Mouse (Mus musculus) CH12.LX (cell line): ENCODE measurements around the gene Pmpca. TPM values are rescaled to one million over a fixed set of nuclear protein-coding genes. Genes with fewer than 3 reads are reported as not detected.

Experiments used
- DNase-seq: peaks from one replicate; pipeline ENCODE4 v3.0.0-alpha.2; 2013; ENCODE audit errors: extremely low read depth
- H3K27ac ChIP-seq: 2 replicates; pipeline ENCODE4 v1.5.1; 2012; ENCODE audit warnings: low read depth, mild to moderate bottlenecking, control low read depth, moderate library complexity; ENCODE audit not compliant: insufficient read depth
- H3K27me3 ChIP-seq: replicated peaks from 2 replicates; pipeline ENCODE3; 2012; ENCODE audit warnings: inconsistent platforms
- H3K36me3 ChIP-seq, 2 experiments: replicated peaks in 1 of 2; 2 replicates each; pipeline versions ENCODE3 to v1.6.1; 2012; ENCODE audit warnings: inconsistent platforms in 1 of 2, low read length in 1 of 2, mild to moderate bottlenecking in 1 of 2, mixed read lengths in 1 of 2, moderate library complexity in 1 of 2; ENCODE audit not compliant: control insufficient read depth in 1 of 2, insufficient read depth in 1 of 2
- H3K4me1 ChIP-seq, 2 experiments: 2 replicates each; pipeline ENCODE4 v1.6.1; 2012; ENCODE audit warnings: inconsistent platforms in 1 of 2, moderate library complexity in 1 of 2; ENCODE audit not compliant: insufficient read depth in 2 of 2, control insufficient read depth in 1 of 2
- H3K4me2 ChIP-seq: 2 replicates; pipeline ENCODE4 v1.6.1; 2012; ENCODE audit warnings: low read depth, mild to moderate bottlenecking, control low read depth; ENCODE audit not compliant: poor library complexity, insufficient read depth, severe bottlenecking
- H3K4me3 ChIP-seq, 3 experiments: fragments of 150-350 bp in 1 of 3; sonication (generic) in 1 of 3; replicated peaks in 1 of 3; 2 replicates each; pipeline versions ENCODE3 to v1.5.1; 2011 to 2012; ENCODE audit warnings: low read depth in 2 of 3, low read length in 2 of 3, mild to moderate bottlenecking in 2 of 3, moderate library complexity in 2 of 3, control low read depth in 1 of 3, improper control_type of control experiment in 1 of 3, inconsistent platforms in 1 of 3, mixed read lengths in 1 of 3; ENCODE audit not compliant: poor library complexity in 1 of 3
- H3K79me2 ChIP-seq: replicated peaks from 2 replicates; pipeline ENCODE4 v1.6.1; 2012; ENCODE audit warnings: mild to moderate bottlenecking, moderate library complexity; ENCODE audit not compliant: control insufficient read depth, poor library complexity, insufficient read depth, severe bottlenecking; ENCODE audit errors: extremely low read depth
- H3K9ac ChIP-seq: 2 replicates; pipeline ENCODE4 v1.6.1; 2012; ENCODE audit warnings: low read depth, mild to moderate bottlenecking, control low read depth, moderate library complexity; ENCODE audit not compliant: insufficient read depth
- H3K9me3 ChIP-seq: replicated peaks from 2 replicates; pipeline ENCODE3; 2012; ENCODE audit warnings: low read length, inconsistent platforms, mixed read lengths
- BHLHE40 ChIP-seq: IDR thresholded peaks from 2 replicates; pipeline ENCODE4 v1.6.1; 2011; ENCODE audit warnings: mild to moderate bottlenecking, low read depth, low read length, improper control_type of control experiment
- CHD1 ChIP-seq: IDR thresholded peaks from 2 replicates; pipeline ENCODE4 v1.6.1; 2012; ENCODE audit warnings: low read depth, low read length, improper control_type of control experiment, inconsistent platforms
- CHD2 ChIP-seq: IDR thresholded peaks from 2 replicates; pipeline ENCODE4 v1.6.1; 2011; ENCODE audit warnings: low read length, improper control_type of control experiment
- CTCF ChIP-seq, 2 experiments: IDR thresholded peaks in 1 of 2; conservative IDR thresholded peaks in 1 of 2; 2 replicates each; pipeline ENCODE4 v1.5.1; 2011 to 2012; ENCODE audit warnings: low read depth in 2 of 2, low read length in 2 of 2, improper control_type of control experiment in 1 of 2, inconsistent platforms in 1 of 2, mild to moderate bottlenecking in 1 of 2, moderate library complexity in 1 of 2
- ELF1 ChIP-seq: IDR thresholded peaks from 2 replicates; pipeline ENCODE4 v1.6.1; 2014; ENCODE audit warnings: low read depth, mild to moderate bottlenecking, inconsistent platforms, low read length, improper control_type of control experiment
- ETS1 ChIP-seq: conservative IDR thresholded peaks from 2 replicates; pipeline ENCODE4 v1.6.1; 2012; ENCODE audit warnings: low read depth, mild to moderate bottlenecking, inconsistent platforms, low read length, improper control_type of control experiment, moderate library complexity
- IRF4 ChIP-seq: IDR thresholded peaks from 2 replicates; pipeline ENCODE4 v1.6.1; 2014; ENCODE audit warnings: low read depth, mild to moderate bottlenecking, inconsistent platforms, low read length, improper control_type of control experiment
- JUND ChIP-seq: conservative IDR thresholded peaks from 2 replicates; pipeline ENCODE4 v1.6.1; 2011; ENCODE audit warnings: low read depth, low read length, improper control_type of control experiment
- MAX ChIP-seq: IDR thresholded peaks from 2 replicates; pipeline ENCODE4 v1.6.1; 2011; ENCODE audit warnings: low read length, improper control_type of control experiment
- MAZ ChIP-seq: IDR thresholded peaks from 2 replicates; pipeline ENCODE4 v1.6.1; 2012; ENCODE audit warnings: low read depth, mild to moderate bottlenecking, inconsistent platforms, low read length, improper control_type of control experiment, moderate library complexity
- MEF2A ChIP-seq: IDR thresholded peaks from 2 replicates; pipeline ENCODE4 v1.6.1; 2014; ENCODE audit warnings: low read depth, mild to moderate bottlenecking, inconsistent platforms, low read length, improper control_type of control experiment, borderline replicate concordance
- MYC ChIP-seq: IDR thresholded peaks from 2 replicates; pipeline ENCODE4 v1.6.1; 2011; ENCODE audit warnings: low read depth, mild to moderate bottlenecking, improper control_type of control experiment, low read length
- NELFE ChIP-seq: IDR thresholded peaks from 2 replicates; pipeline ENCODE4 v1.6.1; 2011; ENCODE audit warnings: low read depth, low read length, improper control_type of control experiment
- NRF1 ChIP-seq: IDR thresholded peaks from 2 replicates; pipeline ENCODE4 v1.6.1; 2014; ENCODE audit warnings: low read depth, mild to moderate bottlenecking, inconsistent platforms, low read length, improper control_type of control experiment, moderate library complexity
- POLR2AphosphoS2 ChIP-seq: IDR thresholded peaks from 2 replicates; pipeline ENCODE4 v1.6.1; 2011; ENCODE audit warnings: low read depth, low read length, improper control_type of control experiment
- RAD21 ChIP-seq: IDR thresholded peaks from 2 replicates; pipeline ENCODE4 v1.6.1; 2011; ENCODE audit warnings: low read depth, mild to moderate bottlenecking, low read length, improper control_type of control experiment, moderate library complexity
- SIN3A ChIP-seq: IDR thresholded peaks from 2 replicates; pipeline ENCODE4 v1.6.1; 2012; ENCODE audit warnings: low read length, improper control_type of control experiment, inconsistent platforms
- SMC3 ChIP-seq: IDR thresholded peaks from 2 replicates; pipeline ENCODE4 v1.6.1; 2011; ENCODE audit warnings: low read depth, low read length, improper control_type of control experiment
- TBP ChIP-seq: conservative IDR thresholded peaks from 2 replicates; pipeline ENCODE4 v1.6.1; 2011; ENCODE audit warnings: low read depth, low read length, improper control_type of control experiment
- TCF12 ChIP-seq: IDR thresholded peaks from 2 replicates; pipeline ENCODE4 v1.6.1; 2014; ENCODE audit warnings: low read depth, mild to moderate bottlenecking, inconsistent platforms, low read length, improper control_type of control experiment
- UBTF ChIP-seq: IDR thresholded peaks from 2 replicates; pipeline ENCODE4 v1.6.1; 2012; ENCODE audit warnings: low read depth, mild to moderate bottlenecking, inconsistent platforms, low read length, improper control_type of control experiment, moderate library complexity
- USF1 ChIP-seq: IDR thresholded peaks from 2 replicates; pipeline ENCODE4 v1.6.1; 2014; ENCODE audit warnings: low read depth, mild to moderate bottlenecking, inconsistent platforms, low read length, improper control_type of control experiment
- USF2 ChIP-seq: conservative IDR thresholded peaks from 2 replicates; pipeline ENCODE4 v1.6.1; 2011; ENCODE audit warnings: low read depth, low read length, improper control_type of control experiment
- ZKSCAN1 ChIP-seq: IDR thresholded peaks from 2 replicates; pipeline ENCODE4 v1.6.1; 2012; ENCODE audit warnings: low read depth, inconsistent platforms, low read length, improper control_type of control experiment, borderline replicate concordance
- ZMIZ1 ChIP-seq: IDR thresholded peaks from 2 replicates; pipeline ENCODE4 v1.6.1; 2012; ENCODE audit warnings: low read depth, mild to moderate bottlenecking, inconsistent platforms, low read length, improper control_type of control experiment
- dilution Hi-C: fragments of 300-500 bp; cut with MboI; formaldehyde crosslinking; loops from 2 replicates; pipeline ENCODE4 v1.14.3; 2020; ENCODE audit warnings: low sequenced_read_pairs; ENCODE audit not compliant: extremely low pct_unique_long_range_greater_than_20kb, extremely low pct_ligation_motif_present
- in situ Hi-C: fragments of 300-500 bp; cut with MboI; formaldehyde crosslinking; loops from 3 replicates; pipeline ENCODE4 v1.14.3; 2019; ENCODE audit warnings: low sequenced_read_pairs, low pct_ligation_motif_present, low pct_unique_long_range_greater_than_20kb, mixed read lengths
- polyA plus RNA-seq: library from polyadenylated mRNA; unstranded; fragments of >175 nt; gene quantifications from 2 replicates; pipeline ENCODE4 v1.2.1, GENCODE M21; 2012; ENCODE audit warnings: low read depth; ENCODE audit not compliant: insufficient read length
- total RNA-seq, 2 experiments: library from RNA; depleted of rRNA; stranded (reverse); fragments of 300-350 nt in 1 of 2; fragments of >200 nt in 1 of 2; gene quantifications; 2 replicates each; pipeline ENCODE4 v1.2.3; 2012 to 2014

Gene Pmpca
- total and polyA plus RNA-seq, 3 experiments: 74.7 to 143 (median 79.5) TPM

GRCm38 (mm10) chr2:26398978-26399377 is 9.8 kb downstream of the Pmpca start:
- no peak for DNase-seq
- H3K4me3 ChIP-seq: no peak overlapping the region
- no peak for TF ChIP-seq ELF1
- TF ChIP-seq IRF4: no peak
- TF ChIP-seq MEF2A: no peak
- no peak for TF ChIP-seq USF2
- TF ChIP-seq UBTF: no peak
- TF ChIP-seq RAD21: no peak
- TF ChIP-seq CHD2: no peak
- no peaks in the 10 kb centered on the region for H3K27me3 ChIP-seq
- dilution Hi-C loops (no loop called here), in situ Hi-C loops (no loop called here)
- H3K9ac ChIP-seq: no peak overlapping the region
- H3K36me3 ChIP-seq: peaks cover 81 to 92% of the 10 kb centered on the region in 2 experiments
- peaks cover 0 to 6% of the 10 kb centered on the region in 2 experiments; a peak in 1 of 4 replicates for H3K4me1 ChIP-seq
- no peak overlapping the region for H3K27ac ChIP-seq
- H3K79me2 ChIP-seq: no peaks in the 10 kb centered on the region
- H3K4me2 ChIP-seq: no peak overlapping the region
- no peaks in the 10 kb centered on the region for H3K9me3 ChIP-seq

- dilution Hi-C loops: no loop called here
- Histone ChIP-seq H3K36me3 (peaks cover 75 to 87% of the 10 kb centered on the region in 2 experiments), H3K9ac (no peak overlapping the region), H3K27ac (no peak overlapping the region), H3K4me2 (no peak overlapping the region), H3K4me3 (no peak overlapping the region), H3K27me3 (no peaks in the 10 kb centered on the region), H3K9me3 (no peaks in the 10 kb centered on the region), H3K79me2 (no peaks in the 10 kb centered on the region), H3K4me1 (peaks cover 0 to 8% of the 10 kb centered on the region in 2 experiments; a peak in 1 of 4 replicates)
- no peak for DNase-seq
- TF ChIP-seq UBTF: no peak
- no peak for TF ChIP-seq MYC
- TF ChIP-seq ETS1: no peak
- no peak for TF ChIP-seq ELF1
- 0 out of 2 replicates have a peak, but pooled peaks have one; percentile 30 for TF ChIP-seq POLR2AphosphoS2
- no peak for TF ChIP-seq NRF1
- TF ChIP-seq USF1: no peak
- no peak for TF ChIP-seq BHLHE40
- in situ Hi-C loops: no loop called here
Measured at GRCm38 (mm10) chr2:26399647-26400046, 10.5 kb downstream of the Pmpca start.

DNA sequence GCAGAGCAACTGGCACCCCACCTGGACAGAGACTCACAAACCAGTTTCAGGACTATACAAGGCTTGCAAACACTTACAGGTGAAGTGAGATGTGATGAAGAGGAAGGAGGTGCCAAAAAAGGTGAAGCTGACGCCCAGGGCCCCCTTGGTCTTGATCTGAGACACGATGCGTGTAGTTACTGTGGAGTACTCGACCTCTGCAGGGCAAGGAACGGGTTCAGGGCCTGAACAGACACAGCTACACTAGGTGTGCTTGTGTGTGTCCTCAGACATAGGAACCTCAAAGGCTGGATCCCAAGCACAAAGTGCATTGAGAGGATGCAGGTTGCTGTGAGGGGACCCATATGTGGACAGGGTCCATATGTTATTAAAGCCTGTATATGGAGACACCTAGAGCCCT is 11.2 kb downstream of the Pmpca start:
- in situ Hi-C loops: no loop called here
- dilution Hi-C loops: no loop called here
- no peak overlapping the region for H3K9ac ChIP-seq
- peaks cover 69 to 87% of the 10 kb centered on the region in 2 experiments for H3K36me3 ChIP-seq
- H3K4me1 ChIP-seq: peaks cover 0 to 12% of the 10 kb centered on the region in 2 experiments; a peak in 1 of 4 replicates
- H3K4me3 ChIP-seq: no peak overlapping the region
- DNase-seq: no peak
- H3K27ac ChIP-seq: no peak overlapping the region
- no peak overlapping the region for H3K4me2 ChIP-seq
- H3K27me3 ChIP-seq: no peaks in the 10 kb centered on the region
- no peaks in the 10 kb centered on the region for H3K79me2 ChIP-seq
- no peaks in the 10 kb centered on the region for H3K9me3 ChIP-seq
- TF ChIP-seq USF1 (no peak), MAZ (no peak), JUND (no peak), ZKSCAN1 (no peak), UBTF (no peak), TBP (no peak), ETS1 (no peak), ELF1 (no peak), NELFE (no peak), CTCF (conservative IDR thresholded peaks at IDR 0.05 in 1 of 2, IDR thresholded peaks at IDR 0.05 in 1 of 2; ENCODE audit: low read depth in 2 of 2, low read length in 2 of 2) (no peak), RAD21 (no peak), CHD1 (no peak), NRF1 (no peak), CHD2 (no peak), IRF4 (no peak), SMC3 (no peak), MAX (no peak), TCF12 (no peak), ZMIZ1 (no peak), SIN3A (no peak)
- TF ChIP-seq, all 38 proteins: peak for 0
